Mouse (Mus musculus): Measurements from ENCODE around the gene Unc5c.

Unc5c gene

DNA sequence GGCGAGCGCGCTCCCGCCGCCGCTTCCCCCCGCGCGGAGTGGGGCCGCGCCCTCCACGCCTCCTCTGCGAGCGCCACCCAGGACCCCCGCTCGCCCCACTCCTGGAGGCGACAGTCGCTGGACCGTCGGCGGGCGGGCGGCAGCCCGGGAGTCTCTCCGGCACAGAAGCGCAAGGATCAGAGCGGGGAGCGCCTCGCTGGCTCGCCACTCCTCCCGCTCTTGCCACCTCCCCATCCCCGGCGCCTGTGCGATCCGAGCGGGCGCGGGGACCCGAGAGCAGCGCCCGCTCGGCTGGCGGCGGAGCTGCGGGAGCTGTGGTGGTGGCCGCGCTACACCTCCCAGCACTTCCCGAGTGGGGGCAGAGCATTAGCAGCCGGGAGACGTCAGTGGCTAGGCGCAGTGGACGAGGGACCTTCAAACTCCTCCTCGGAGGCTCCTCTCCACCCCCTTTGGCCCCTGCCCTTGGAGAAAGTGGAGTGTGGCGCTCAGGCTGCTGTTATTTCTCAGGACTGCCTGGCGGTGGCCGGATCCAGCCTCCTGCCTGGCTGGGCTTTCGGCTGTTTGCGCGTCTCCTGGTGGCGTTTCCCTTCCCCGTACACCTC, at the start of gene Unc5c:
Gene Unc5c, plus strand, starts transcription at position 113 of the 602 bp plus-strand sequence.
- in situ Hi-C loops (cut with MboI, MseI), result no loop called here

DNA sequence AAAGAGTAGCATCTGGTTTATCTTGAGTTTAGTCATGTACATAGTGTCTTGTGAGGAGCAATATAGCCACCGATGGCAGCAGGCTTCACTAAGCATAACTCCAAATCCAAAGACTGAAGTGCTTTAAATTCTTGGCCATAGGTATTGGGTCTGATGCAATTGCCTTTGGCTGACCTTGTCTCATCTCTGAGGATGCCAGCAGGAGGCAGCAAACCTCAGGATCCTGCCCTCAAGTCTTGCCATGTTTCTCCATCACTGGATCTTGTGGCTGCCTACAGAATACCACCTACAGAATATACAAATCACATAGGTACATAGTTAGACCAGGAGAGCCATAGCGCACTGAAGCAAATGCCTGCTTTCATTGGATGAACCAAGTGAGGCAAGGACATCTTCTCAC, 7.5 kb upstream of the Unc5c start:
- in situ Hi-C loops (cut with MboI, MseI), result no loop called here

DNA sequence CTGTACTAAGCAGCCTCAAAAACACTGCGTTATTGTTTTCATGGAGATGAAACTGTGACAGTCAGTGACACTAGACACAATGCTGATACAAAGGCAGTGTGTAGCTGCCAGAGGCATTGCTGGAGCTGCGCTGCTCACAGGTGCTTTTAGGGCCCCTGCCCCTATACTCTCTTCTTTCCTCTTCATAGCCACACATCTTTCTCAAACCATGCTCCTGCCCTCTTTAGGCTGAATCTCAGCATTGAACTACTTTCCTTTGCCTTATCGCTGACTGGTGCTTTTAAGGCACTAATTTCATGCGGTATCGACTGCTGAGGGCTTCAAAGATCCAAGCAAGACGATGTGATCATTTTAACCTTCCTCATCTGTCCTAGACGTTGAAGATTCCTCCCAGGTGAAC, 2.5 kb upstream of the Unc5c start:
- in situ Hi-C loops (cut with MboI, MseI), result no loop called here

DNA sequence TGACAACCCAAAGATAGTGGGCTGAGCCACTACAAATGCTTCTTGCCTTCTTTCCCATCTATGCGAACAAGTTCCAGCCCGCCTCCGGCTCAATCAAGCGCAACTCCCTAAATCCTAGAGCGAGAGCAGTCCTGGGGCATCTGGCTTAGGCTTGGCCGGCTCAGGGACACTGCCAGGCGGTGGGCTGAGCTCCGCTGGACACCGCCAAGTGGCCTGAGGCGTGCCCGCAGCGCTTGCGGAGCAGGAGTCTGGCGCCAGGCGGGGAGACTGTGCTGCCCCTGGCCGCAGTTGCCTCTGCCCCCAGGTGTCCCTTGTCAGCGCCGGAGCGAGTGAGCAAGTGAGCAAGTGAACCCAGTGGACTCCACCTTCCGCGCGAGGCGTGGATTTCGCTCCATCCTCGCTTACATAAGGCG, 319 bp upstream of the Unc5c start:
- in situ Hi-C loops (cut with MboI, MseI), result no loop called here

DNA sequence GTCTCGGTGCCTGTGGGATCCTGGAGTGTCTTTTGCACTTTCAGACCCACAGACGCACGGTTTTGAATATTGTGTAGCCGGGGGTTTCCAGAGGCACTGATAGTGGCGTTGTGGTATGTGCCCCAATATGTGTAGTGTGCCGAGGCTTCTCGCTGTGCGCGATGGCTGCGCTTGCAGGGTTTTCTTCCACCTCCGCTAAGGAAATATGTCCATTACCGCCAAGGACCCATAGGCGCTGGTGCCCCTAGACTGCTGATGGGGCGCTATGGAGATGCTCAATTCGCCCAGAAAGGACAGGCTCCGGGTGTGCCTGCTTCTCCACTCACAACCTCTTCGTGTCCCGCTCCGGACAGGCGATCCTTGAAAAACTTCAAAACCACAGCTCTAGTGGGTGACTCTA, 1.0 kb downstream of the Unc5c start:
- in situ Hi-C loops (cut with MboI, MseI), result no loop called here

DNA sequence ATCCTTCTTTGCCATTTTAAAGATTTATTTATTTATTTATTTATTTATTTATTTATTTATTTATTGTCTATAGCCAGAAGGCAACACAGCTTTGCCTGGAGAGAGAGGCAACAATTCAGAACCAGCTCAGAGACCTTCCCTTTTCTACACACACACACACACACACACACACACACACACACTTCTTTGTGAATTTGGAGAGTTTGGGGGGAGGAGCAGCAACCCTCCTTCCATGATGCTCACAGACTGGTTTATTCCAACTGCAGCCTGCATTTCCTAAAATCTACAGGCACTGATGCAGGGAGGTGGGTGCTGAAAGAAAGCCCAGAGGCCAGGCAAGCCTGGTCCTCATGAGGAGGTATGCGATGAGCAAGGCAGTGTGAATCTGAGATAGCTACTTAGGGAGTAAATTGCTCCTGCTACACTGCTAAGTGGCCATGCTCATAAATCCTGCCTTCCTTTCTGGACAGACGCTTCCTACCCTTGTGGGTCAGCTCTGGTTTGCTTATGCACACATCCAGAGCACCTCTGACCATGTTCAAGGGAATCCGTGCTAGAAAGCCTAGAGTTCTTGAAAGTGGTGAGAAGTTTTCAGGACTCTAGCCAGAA, 1.8 kb downstream of the Unc5c start:
- in situ Hi-C loops (cut with MboI, MseI), result no loop called here

GRCm38 (mm10) chr3:141469338-141469737, 4.3 kb downstream of the Unc5c start:
- in situ Hi-C loops (cut with MboI, MseI), result no loop called here

- in situ Hi-C loops (cut with MboI, MseI), result no loop called here
These were observed 8.2 kb downstream of the Unc5c start for GRCm38 (mm10) chr3:141473205-141473604.

DNA sequence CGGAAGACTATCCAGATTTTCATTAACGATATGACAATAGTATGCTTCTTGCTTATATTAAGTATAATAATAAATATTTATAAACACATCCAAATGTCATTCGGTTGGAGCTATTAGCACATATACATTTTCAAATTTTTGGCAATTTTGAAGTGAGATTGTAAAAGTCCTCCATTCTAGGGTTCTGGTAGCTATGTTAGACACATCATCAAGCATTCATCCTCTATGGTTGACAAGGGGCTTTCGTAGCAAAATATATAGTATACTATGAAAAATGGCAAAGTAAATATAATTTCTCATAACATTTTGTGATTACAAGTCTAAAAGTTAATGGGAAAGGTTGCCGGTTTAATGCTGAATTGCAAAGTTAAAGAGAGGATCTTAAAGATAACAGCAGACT, 10.4 kb downstream of the Unc5c start:
- in situ Hi-C loops (cut with MboI, MseI), result no loop called here

DNA sequence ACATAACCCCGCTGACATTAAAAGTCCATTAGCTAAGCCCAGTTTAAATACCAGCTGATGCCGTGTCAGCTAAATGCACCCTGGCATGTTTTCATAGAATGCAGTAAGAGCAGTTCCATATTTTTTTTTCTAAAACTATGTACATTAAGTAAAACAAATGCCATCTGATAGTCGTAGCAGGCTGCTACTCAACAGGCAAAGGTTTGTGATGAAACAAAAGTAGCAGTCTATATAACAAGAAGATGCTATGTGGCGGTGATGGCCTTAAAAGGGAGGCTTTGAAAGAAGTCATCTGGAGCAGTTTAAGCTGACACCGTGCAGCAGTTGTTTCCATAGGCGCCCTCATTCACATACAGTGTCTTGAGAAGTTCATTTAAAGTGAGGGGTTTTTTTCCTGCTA, 10.9 kb downstream of the Unc5c start:
- in situ Hi-C loops (cut with MboI, MseI), result no loop called here

DNA sequence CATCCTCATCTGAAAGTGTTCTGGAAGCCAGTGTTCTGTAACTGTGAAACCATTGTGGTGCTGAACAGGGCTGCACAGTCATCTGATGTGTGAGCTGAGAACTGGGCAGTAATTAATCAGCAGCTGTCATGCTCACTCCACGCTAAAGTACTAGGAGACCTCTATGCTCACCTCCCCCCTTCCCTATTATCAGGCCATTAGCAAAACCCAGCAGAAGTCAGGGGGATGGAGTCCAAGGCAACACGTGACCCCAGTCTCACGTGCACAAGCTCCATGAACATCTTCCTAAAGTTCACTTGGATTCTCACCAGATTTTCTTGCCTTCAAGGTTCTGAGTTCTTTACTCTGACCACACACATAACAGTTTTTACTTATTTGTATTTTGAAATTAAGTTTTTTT, 11.7 kb downstream of the Unc5c start:
- in situ Hi-C loops (cut with MboI, MseI), result no loop called here

GRCm38 (mm10) chr3:141482465-141482864, 17.4 kb downstream of the Unc5c start:
- in situ Hi-C loops (cut with MboI, MseI), result no loop called here

DNA sequence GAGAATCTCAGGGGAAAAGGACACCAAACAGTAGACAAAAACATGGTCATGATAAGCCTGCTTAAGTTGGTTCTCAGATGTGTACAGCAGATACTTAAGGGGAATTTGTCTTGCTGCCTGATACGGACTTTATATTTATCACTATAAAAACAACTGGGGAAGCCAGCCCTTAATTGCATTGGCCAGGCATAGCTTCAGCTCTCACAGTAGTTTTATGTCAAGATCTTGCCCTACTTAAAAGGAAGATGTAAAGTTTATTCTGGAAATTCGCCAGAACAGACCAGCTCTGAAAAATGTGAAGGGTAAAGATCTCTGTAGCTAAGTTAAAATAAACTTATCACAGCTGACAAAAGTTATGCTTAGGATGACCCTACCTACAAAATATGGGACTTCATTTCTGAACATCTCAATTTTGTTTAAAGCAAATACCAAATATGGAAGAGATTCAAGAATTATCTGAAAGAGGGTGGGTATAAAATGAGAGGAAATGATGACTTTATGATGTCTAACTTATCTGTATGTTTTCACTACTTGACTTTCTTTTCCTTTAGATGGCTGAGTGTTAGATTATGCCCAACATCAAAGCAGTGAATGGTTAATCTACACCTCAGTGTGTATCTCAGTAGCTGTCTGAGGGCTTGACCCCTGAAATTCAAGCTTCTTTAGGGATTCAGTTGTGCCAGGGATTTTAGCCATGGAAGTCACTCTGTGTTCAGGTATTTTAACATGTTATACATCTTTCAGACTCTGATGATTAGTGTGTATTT, 18.8 kb downstream of the Unc5c start:
- in situ Hi-C loops (cut with MboI, MseI), result no loop called here

GRCm38 (mm10) chr3:141485218-141485617, 20.2 kb downstream of the Unc5c start:
- in situ Hi-C loops (cut with MboI, MseI), result no loop called here

DNA sequence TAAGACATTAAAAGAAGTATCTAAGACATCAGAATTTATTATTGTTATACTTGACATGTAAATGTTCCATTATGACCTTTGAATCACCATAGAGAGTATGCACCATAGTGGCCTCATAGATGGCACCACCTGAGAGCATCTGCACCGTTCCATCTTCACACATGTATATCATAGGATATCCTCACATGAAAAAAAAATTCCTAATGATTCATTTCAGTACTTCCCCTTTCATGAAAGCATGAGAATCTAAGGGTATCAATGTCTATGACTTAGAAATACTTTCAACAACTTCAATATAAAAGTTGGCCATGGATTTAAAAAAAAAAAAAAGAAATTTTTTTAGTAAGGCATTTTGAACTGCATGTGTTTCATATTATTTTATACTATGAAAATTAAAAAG, 25.6 kb downstream of the Unc5c start:
- in situ Hi-C loops (cut with MboI, MseI), result no loop called here

- in situ Hi-C loops (cut with MboI, MseI), result no loop called here
These were observed 26.4 kb downstream of the Unc5c start for GRCm38 (mm10) chr3:141491272-141491950.

DNA sequence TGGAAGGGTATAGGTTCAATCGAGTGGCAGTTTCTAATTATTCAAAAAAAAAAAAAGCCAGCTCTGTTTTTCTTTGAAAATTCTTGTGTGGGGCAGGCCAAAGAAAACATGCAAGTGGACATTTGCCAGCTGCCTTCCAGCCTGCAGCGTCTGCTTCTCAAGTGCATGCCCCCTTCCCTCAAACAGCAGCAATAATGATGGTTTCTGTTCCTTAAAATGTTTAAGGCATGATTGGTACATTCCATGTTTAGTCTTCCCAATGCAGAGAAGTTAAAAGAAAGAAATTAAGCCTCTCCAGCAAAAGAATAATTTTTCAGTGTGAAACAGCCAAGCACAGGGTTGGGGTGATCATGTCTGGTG, 26.9 kb downstream of the Unc5c start:
- in situ Hi-C loops (cut with MboI, MseI), result no loop called here

DNA sequence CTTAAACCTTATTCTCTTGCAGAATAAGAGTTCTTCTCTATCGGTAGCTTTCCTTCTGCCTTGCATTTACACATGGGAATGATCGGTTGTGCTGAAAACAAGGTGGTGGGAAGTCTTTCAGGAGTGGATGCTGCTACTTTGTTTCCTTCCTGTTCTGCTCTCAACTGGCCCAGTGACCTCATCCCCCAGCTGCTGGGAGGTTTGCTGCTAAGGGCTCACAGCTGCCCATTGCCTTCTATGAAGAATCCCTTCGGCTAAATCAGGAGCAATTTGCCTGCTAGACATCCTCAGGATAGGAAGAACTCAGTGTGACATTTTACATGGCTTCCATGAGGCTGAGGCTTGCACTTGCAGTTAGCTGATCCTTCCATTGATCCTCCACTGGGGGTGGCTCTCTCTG, 28.0 kb downstream of the Unc5c start:
- in situ Hi-C loops (cut with MboI, MseI), result no loop called here

DNA sequence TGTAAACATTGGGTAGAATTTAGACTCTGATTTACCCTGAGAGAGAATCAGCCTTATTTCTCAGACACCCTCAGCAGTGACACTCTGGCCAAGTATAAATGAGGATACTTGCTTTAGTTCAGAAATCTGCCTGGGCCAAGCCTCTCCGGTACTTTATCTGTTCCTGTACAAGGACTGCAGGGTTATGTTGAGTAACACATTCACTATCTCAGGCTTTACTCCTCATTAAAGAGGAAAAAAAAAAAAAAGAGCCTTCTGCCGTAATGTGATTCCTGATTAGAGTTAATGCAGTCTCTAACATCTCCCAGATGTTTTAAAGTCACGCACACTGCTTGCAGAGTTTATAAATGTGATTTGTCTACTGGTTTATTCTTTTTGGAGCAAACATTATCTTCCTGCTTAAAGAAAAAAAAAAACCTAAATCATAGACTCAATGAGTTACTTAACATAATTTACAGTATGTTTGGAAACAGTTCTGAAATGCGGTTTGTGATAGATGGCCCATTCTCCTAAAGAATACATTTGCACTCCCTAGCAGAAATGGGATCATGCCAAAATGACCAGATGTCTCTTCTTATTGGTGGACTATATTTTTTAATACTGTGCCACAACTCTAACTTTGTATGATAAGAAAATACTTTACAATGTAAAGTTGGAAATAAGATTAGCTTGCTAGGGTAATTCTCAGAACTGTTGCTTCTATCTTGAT, 33.5 kb downstream of the Unc5c start:
- in situ Hi-C loops (cut with MboI, MseI), result no loop called here

DNA sequence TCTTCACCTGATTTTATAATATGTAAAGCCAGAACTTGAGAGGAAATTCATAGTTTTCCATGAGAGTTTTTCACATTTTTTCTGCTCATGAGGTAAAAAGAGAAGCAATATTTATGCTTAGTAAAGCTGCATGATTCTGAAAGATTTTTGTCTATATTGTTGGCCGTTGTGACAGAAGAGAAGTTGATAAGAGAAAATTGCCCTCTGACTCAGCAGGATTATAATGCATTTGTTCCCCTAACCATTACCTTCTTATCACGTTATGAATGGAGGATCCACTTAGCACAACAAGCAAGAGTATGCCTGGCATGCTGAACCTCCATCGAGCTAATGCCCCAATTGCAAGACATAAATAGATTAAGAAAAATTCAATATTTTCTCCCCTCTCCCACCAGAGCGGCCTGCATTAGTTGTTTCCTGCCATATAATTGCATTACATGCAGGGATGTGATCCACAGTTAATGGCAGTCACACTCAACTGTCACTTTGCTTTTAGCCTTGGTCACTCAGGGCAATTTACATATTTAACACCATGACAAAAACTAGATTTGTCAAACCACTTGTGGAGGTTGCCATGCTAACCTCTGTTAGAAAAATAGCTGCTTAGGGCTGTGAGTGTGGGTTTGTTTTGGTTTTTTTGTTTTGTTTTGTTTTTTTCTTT, 37.0 kb downstream of the Unc5c start:
- in situ Hi-C loops (cut with MboI, MseI), result loop anchor here (10.0 kb wide), 1 partner anchor 1857 kb away; no protein-coding TSS in a partner anchor

GRCm38 (mm10) chr3:141503331-141503730, 38.3 kb downstream of the Unc5c start:
- in situ Hi-C loops (cut with MboI, MseI), result loop anchor here (10.0 kb wide), 1 partner anchor 1859 kb away; no protein-coding TSS in a partner anchor

Data from T-helper 1 cell (primary cell).